14 mouse cellular contexts compared by ENCODE assay signal in genomic region chr3:101141864-101142263, GRCm38 (mm10). TPM values are rescaled to one million over a fixed set of nuclear protein-coding genes. Genes with fewer than 3 reads are reported as not detected.
DNase-seq lines count a peak whose midpoint lies in the region; ATAC-seq and TF ChIP-seq lines count a peak whose summit lies in the region.
"Had no signal": no experiment of that assay in that cellular context is flagged by ENCODE, and none has a peak within 500 bp of the region (broad histone marks: within the 10 kb centered on the region; RNA-seq: fewer than 3 reads in every experiment).

No protein-coding gene starts in this region.

- intact Hi-C loops in left cerebral cortex, postnatal 36 days (cut with DNase I) = no loop called here
- intact Hi-C loops in left cerebral cortex, adult 2 months (cut with DNase I) = no loop called here

- no peaks in the 10 kb centered on the region for H3K4me1 ChIP-seq in intestine, postnatal 0 days (replicated peaks; ENCODE audit: control insufficient read depth, insufficient read depth, low read length)
- H3K4me1 ChIP-seq in stomach, postnatal 0 days (replicated peaks; ENCODE audit: control insufficient read depth, insufficient read depth) = no peaks in the 10 kb centered on the region

- 59% methylated on average over 8 of the region's 8 CpGs for WGBS in intestine, postnatal 0 days
- 53% methylated on average over 8 of the region's 8 CpGs for WGBS in stomach, postnatal 0 days

- no peak for TF ChIP-seq EP300 in stomach, postnatal 0 days (optimal IDR thresholded peaks at IDR 0.05)

- no peak overlapping the region for H3K4me2 ChIP-seq in intestine, postnatal 0 days (replicated peaks; ENCODE audit: low read depth)
- no peak overlapping the region for H3K4me2 ChIP-seq in stomach, postnatal 0 days (replicated peaks; ENCODE audit: low read depth)

- TF ChIP-seq CTCF in left cerebral cortex, adult 2 months (IDR thresholded peaks at IDR 0.05) = no peak
- TF ChIP-seq CTCF in intestine, postnatal 0 days (IDR thresholded peaks at IDR 0.05; ENCODE audit: low read depth) = no peak
- no peak for TF ChIP-seq CTCF in stomach, postnatal 0 days (IDR thresholded peaks at IDR 0.05; ENCODE audit: low read depth)

- H3K27ac ChIP-seq in left cerebral cortex, adult 2 months = no peak overlapping the region
- no peak overlapping the region for H3K27ac ChIP-seq in intestine, postnatal 0 days (ENCODE audit: low read depth, low read length)
- H3K27ac ChIP-seq in stomach, postnatal 0 days (replicated peaks) = no peak overlapping the region
- H3K27ac ChIP-seq: forebrain, embryonic 10.5 days had no signal

- H3K4me3 ChIP-seq in left cerebral cortex, adult 2 months = no peak overlapping the region
- no peak overlapping the region for H3K4me3 ChIP-seq in intestine, postnatal 0 days (ENCODE audit: low read depth, low read length)
- H3K4me3 ChIP-seq in stomach, postnatal 0 days (ENCODE audit: low read depth, low read length) = no peak overlapping the region
- H3K4me3 ChIP-seq: forebrain, embryonic 10.5 days had no signal

- no peak for DNase-seq in frontal cortex, postnatal 10 days (ENCODE audit: low spot score in 2 of 2)
- DNase-seq in left cerebral cortex, postnatal 36 days (ENCODE audit: low spot score in 2 of 2) = peak; percentile 25 to 32
- DNase-seq in left cerebral cortex, adult 2 months (ENCODE audit: extremely low spot score in 1 of 2, low spot score in 2 of 2) = no peak
- DNase-seq in MN1 (ENCODE audit: low spot score) = peak; percentile 83
- DNase-seq in brain, adult 2 months (ENCODE audit: low read depth, low spot score) = peak; percentile 70
- DNase-seq in stomach, postnatal 0 days (ENCODE audit: low spot score) = no peak
- DNase-seq: embryo, embryonic 11 days; kidney, postnatal 36 days; liver, postnatal 0 days; thymus, adult 18-20 months had no signal

- no peaks in the 10 kb centered on the region for H3K36me3 ChIP-seq in intestine, postnatal 0 days (ENCODE audit: control insufficient read depth, insufficient read depth)
- no peaks in the 10 kb centered on the region for H3K36me3 ChIP-seq in stomach, postnatal 0 days (ENCODE audit: control insufficient read depth, insufficient read depth, low read length)
- H3K36me3 ChIP-seq: forebrain, embryonic 10.5 days had no signal

- no peaks in the 10 kb centered on the region for H3K27me3 ChIP-seq in intestine, postnatal 0 days (replicated peaks; ENCODE audit: control insufficient read depth, insufficient read depth, low read length)
- no peaks in the 10 kb centered on the region for H3K27me3 ChIP-seq in stomach, postnatal 0 days (ENCODE audit: control insufficient read depth, insufficient read depth, low read length)
- H3K27me3 ChIP-seq: CH12.LX had no signal

- no peak overlapping the region for H3K9ac ChIP-seq in intestine, postnatal 0 days (ENCODE audit: low read depth, low read length)
- H3K9ac ChIP-seq in stomach, postnatal 0 days (ENCODE audit: low read length) = no peak overlapping the region
- H3K9ac ChIP-seq: liver, postnatal 0 days had no signal

- ATAC-seq in frontal cortex, adult (ENCODE audit: low TSS enrichment) = peak; percentile 48
- ATAC-seq in intestine, postnatal 0 days = no peak
- ATAC-seq in stomach, postnatal 0 days (ENCODE audit: low FRiP score, low TSS enrichment) = no peak
- ATAC-seq: liver, postnatal 0 days had no signal

- no peaks in the 10 kb centered on the region for H3K9me3 ChIP-seq in intestine, postnatal 0 days (ENCODE audit: control insufficient read depth)
- H3K9me3 ChIP-seq in stomach, postnatal 0 days (ENCODE audit: control insufficient read depth, low read length) = no peaks in the 10 kb centered on the region
- H3K9me3 ChIP-seq: forebrain, embryonic 10.5 days had no signal

RNA-seq across cellular contexts. Expression of gene Ptgfrn, which starts 31.8 kb away (rescaled TPM):
- 10 to 100 TPM; 36.9 to 41.2 TPM for total RNA-seq in left cerebral cortex, postnatal 36 days (2021)
- 10 to 100 TPM; 39.7 to 40.7 TPM for total RNA-seq in left cerebral cortex, adult 2 months (2021)
- 5.6 and 6.1 TPM in 2 replicates for polyA plus RNA-seq in intestine, postnatal 0 days (2015; fragmentation: Nextera tagmentation; extraction: Ambion mirVana)
- polyA plus RNA-seq in stomach, postnatal 0 days (2015; fragmentation: Nextera tagmentation; extraction: Ambion mirVana) = 5.3 and 5.8 TPM in 2 replicates
- total RNA-seq: CH12.LX had no signal

Comparison
In these comparisons a context has a peak if more than half of its experiments do, and no peak if none do; other contexts are left out.
1. DNase-seq: peak in left cerebral cortex, postnatal 36 days (2 of 2), MN1 (single experiment) and brain, adult 2 months (single experiment); none in frontal cortex, postnatal 10 days (0 of 2), left cerebral cortex, adult 2 months (0 of 2) and stomach, postnatal 0 days (single experiment).